Mouse (Mus musculus) thymus, adult 2 months (tissue): ENCODE results near the gene Fam221b. TPM values are rescaled to one million over a fixed set of nuclear protein-coding genes. Genes with fewer than 3 reads are reported as not detected.

Source experiments
- DNase-seq: peaks from one replicate; pipeline ENCODE4 v3.0.0; 2021
- H3K27ac ChIP-seq: fragments of 200-500 bp; 2 replicates; pipeline ENCODE4 v1.5.1; 2012; ENCODE audit warnings: low read length, control low read depth; ENCODE audit not compliant: control insufficient read depth, insufficient read depth
- H3K27me3 ChIP-seq: fragments of 200-500 bp; 2 replicates; pipeline ENCODE4 v1.6.1; 2012; ENCODE audit warnings: mild to moderate bottlenecking, low read length, moderate library complexity, mixed read lengths; ENCODE audit not compliant: control insufficient read depth, insufficient read depth
- H3K36me3 ChIP-seq: fragments of 200-500 bp; 2 replicates; pipeline ENCODE4 v1.6.1; 2012; ENCODE audit warnings: mild to moderate bottlenecking, low read length, moderate library complexity; ENCODE audit not compliant: control insufficient read depth, insufficient read depth
- H3K4me1 ChIP-seq: fragments of 200-500 bp; replicated peaks from 2 replicates; pipeline ENCODE4 v1.6.1; 2012; ENCODE audit warnings: low read length; ENCODE audit not compliant: control insufficient read depth, insufficient read depth
- H3K4me3 ChIP-seq: fragments of 200-500 bp; 2 replicates; pipeline ENCODE4 v1.5.1; 2012; ENCODE audit warnings: mild to moderate bottlenecking, low read length, control low read depth, moderate library complexity; ENCODE audit not compliant: control insufficient read depth, insufficient read depth
- CTCF ChIP-seq: fragments of 200-500 bp; IDR thresholded peaks from 2 replicates; pipeline ENCODE4 v1.5.1; 2012; ENCODE audit warnings: mild to moderate bottlenecking, control low read depth, low read length, moderate library complexity, borderline replicate concordance; ENCODE audit not compliant: control insufficient read depth, poor library complexity, insufficient read depth; ENCODE audit errors: extremely low read depth
- POLR2A ChIP-seq: fragments of 200-500 bp; IDR thresholded peaks from 2 replicates; pipeline ENCODE4 v1.6.1; 2012; ENCODE audit warnings: mild to moderate bottlenecking, low read length, control low read depth, moderate library complexity; ENCODE audit not compliant: control insufficient read depth, poor library complexity, insufficient read depth; ENCODE audit errors: extremely low read depth
- WGBS: fragments of 180-500 bp; shearing (Covaris S2); methylation state at CpG from one replicate; pipeline ENCODE4 v1.1.7; 2018; 5-methylcytosine and 5-hydroxymethylcytosine counted together
- polyA plus RNA-seq: library from polyadenylated mRNA; depleted of rRNA; stranded (reverse); fragments of >200 nt; gene quantifications from 2 replicates; pipeline ENCODE4 v1.2.3, GENCODE M21; 2012

The Fam221b gene
- polyA plus RNA-seq, 1 experiment = 0.03 TPM

DNA sequence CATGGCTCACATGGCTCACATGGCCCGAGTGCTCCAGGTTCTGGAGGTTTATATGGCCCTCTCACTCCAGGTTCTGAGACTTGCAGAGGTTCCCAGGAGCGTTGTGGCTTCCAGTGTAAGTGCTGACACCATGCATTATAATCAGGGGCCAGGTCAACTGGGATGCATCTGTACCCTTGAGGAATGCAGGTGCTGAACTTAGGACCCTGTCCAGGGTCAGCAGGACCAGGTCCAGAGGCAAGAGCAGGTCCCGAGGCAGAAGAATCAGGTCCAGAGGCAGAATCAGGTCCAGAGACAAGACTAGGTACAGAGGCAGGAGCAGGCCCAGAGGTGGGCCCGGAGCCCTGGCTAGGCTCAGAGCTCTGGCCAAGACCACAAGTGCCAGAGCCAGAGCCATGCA, 16.2 kb downstream of the Fam221b start:
- H3K27me3 ChIP-seq = no peaks in the 10 kb centered on the region
- H3K4me1 ChIP-seq = peaks cover 4% of the 10 kb centered on the region
- no peak for DNase-seq
- WGBS = 93% methylated on average over 4 of the region's 4 CpGs
- no peak overlapping the region for H3K27ac ChIP-seq
- H3K4me3 ChIP-seq = no peak overlapping the region
- TF ChIP-seq CTCF (no peak), POLR2A (no peak)
- no peaks in the 10 kb centered on the region for H3K36me3 ChIP-seq

- H3K4me1 ChIP-seq = no peaks in the 10 kb centered on the region
- no peaks in the 10 kb centered on the region for H3K36me3 ChIP-seq
- DNase-seq = no peak
- TF ChIP-seq CTCF (no peak), POLR2A (no peak)
- H3K4me3 ChIP-seq = no peak overlapping the region
- H3K27ac ChIP-seq = no peak overlapping the region
- no peaks in the 10 kb centered on the region for H3K27me3 ChIP-seq
- 97% methylated on average over 3 of the region's 3 CpGs for WGBS
Measured at GRCm38 (mm10) chr4:43649783-43650182, 19.2 kb downstream of the Fam221b start.

- Histone ChIP-seq H3K4me1 (no peaks in the 10 kb centered on the region), H3K27me3 (no peaks in the 10 kb centered on the region), H3K27ac (no peak overlapping the region), H3K36me3 (no peaks in the 10 kb centered on the region), H3K4me3 (no peak overlapping the region)
- TF ChIP-seq CTCF = no peak
- no peak for TF ChIP-seq POLR2A
- DNase-seq = no peak
- 95% methylated on average over 6 of the region's 6 CpGs for WGBS
Measured at GRCm38 (mm10) chr4:43640491-43640890, 28.5 kb downstream of the Fam221b start.

- 87% methylated on average over 9 of the region's 9 CpGs for WGBS
- TF ChIP-seq POLR2A (no peak), CTCF (no peak)
- H3K4me3 ChIP-seq = no peak overlapping the region
- no peak for DNase-seq
- H3K27ac ChIP-seq = no peak overlapping the region
- H3K4me1 ChIP-seq = no peaks in the 10 kb centered on the region
- no peaks in the 10 kb centered on the region for H3K27me3 ChIP-seq
- H3K36me3 ChIP-seq = no peaks in the 10 kb centered on the region
Measured at GRCm38 (mm10) chr4:43640076-43640475, 28.9 kb downstream of the Fam221b start.

GRCm38 (mm10) chr4:43636751-43637150, 32.2 kb downstream of the Fam221b start:
- no peak overlapping the region for H3K4me3 ChIP-seq
- DNase-seq = no peak
- no peaks in the 10 kb centered on the region for H3K4me1 ChIP-seq
- TF ChIP-seq POLR2A (no peak), CTCF (no peak)
- H3K36me3 ChIP-seq = no peaks in the 10 kb centered on the region
- peaks cover 2% of the 10 kb centered on the region for H3K27me3 ChIP-seq
- 86% methylated on average over 6 of the region's 6 CpGs for WGBS
- no peak overlapping the region for H3K27ac ChIP-seq

- Histone ChIP-seq H3K36me3 (no peaks in the 10 kb centered on the region), H3K27ac (no peak overlapping the region), H3K4me3 (no peak overlapping the region), H3K27me3 (peaks cover 7% of the 10 kb centered on the region), H3K4me1 (peaks cover 5% of the 10 kb centered on the region)
- 97% methylated on average over 7 of the region's 7 CpGs for WGBS
- TF ChIP-seq CTCF (no peak), POLR2A (no peak)
- no peak for DNase-seq
Measured at GRCm38 (mm10) chr4:43634621-43635374, 34.1 kb downstream of the Fam221b start.
